Mouse (Mus musculus): ENCODE data around the gene Mpv17l. TPM values are rescaled to one million over a fixed set of nuclear protein-coding genes. Genes with fewer than 3 reads are reported as not detected.
A peak's percentile ranks its signal among the peaks of the same experiment; 100 is the strongest.
"Not testable (repeated sequence)": the region's sequence is repeated elsewhere in the genome, so short reads cannot be mapped to it uniquely, and the experiment has no call there.

Gene Mpv17l
- total RNA-seq (2015) (0.87 and 1.7 TPM in 2 replicates), total RNA-seq (2017) (0.12 and 0.37 TPM in 2 replicates)

- ATAC-seq (ENCODE audit: poor library complexity, severe bottlenecking), result peak; percentile 90
Measured at GRCm38 (mm10) chr16:13902888-13903483, at the start of gene Mpv17l, which contains the start of gene Pdxdc1. Gene Mpv17l (plus strand): TSS chr16:13903161. Gene Pdxdc1 (minus strand): TSS chr16:13903131.

GRCm38 (mm10) chr16:13853886-13854285 is 49.1 kb upstream of the Mpv17l start:
- no peak for ATAC-seq (ENCODE audit: poor library complexity, severe bottlenecking)

- ATAC-seq (ENCODE audit: poor library complexity, severe bottlenecking), result no peak
Measured at GRCm38 (mm10) chr16:13866076-13866475, 36.9 kb upstream of the Mpv17l start.

- no peak for ATAC-seq (ENCODE audit: poor library complexity, severe bottlenecking)
Measured at GRCm38 (mm10) chr16:13866616-13867015, 36.3 kb upstream of the Mpv17l start.

GRCm38 (mm10) chr16:13867406-13867805 is 35.6 kb upstream of the Mpv17l start:
- not testable (repeated sequence) for ATAC-seq (ENCODE audit: poor library complexity, severe bottlenecking)

- no peak for ATAC-seq (ENCODE audit: poor library complexity, severe bottlenecking)
Measured at GRCm38 (mm10) chr16:13867910-13868514, 34.9 kb upstream of the Mpv17l start.

- no peak for ATAC-seq (ENCODE audit: poor library complexity, severe bottlenecking)
Measured at GRCm38 (mm10) chr16:13875483-13875882, 27.5 kb upstream of the Mpv17l start.

GRCm38 (mm10) chr16:13883094-13883774 is 19.7 kb upstream of the Mpv17l start:
- no peak for ATAC-seq (ENCODE audit: poor library complexity, severe bottlenecking)

- no peak for ATAC-seq (ENCODE audit: poor library complexity, severe bottlenecking)
Measured at GRCm38 (mm10) chr16:13890449-13890848, 12.5 kb upstream of the Mpv17l start.

GRCm38 (mm10) chr16:13892850-13893249 is 10.1 kb upstream of the Mpv17l start:
- ATAC-seq (ENCODE audit: poor library complexity, severe bottlenecking), result no peak

- ATAC-seq (ENCODE audit: poor library complexity, severe bottlenecking), result no peak
Measured at GRCm38 (mm10) chr16:13894097-13894496, 8.9 kb upstream of the Mpv17l start.

GRCm38 (mm10) chr16:13895740-13896139 is 7.2 kb upstream of the Mpv17l start:
- no peak for ATAC-seq (ENCODE audit: poor library complexity, severe bottlenecking)

GRCm38 (mm10) chr16:13896357-13896756 is 6.6 kb upstream of the Mpv17l start:
- no peak for ATAC-seq (ENCODE audit: poor library complexity, severe bottlenecking)

- ATAC-seq (ENCODE audit: poor library complexity, severe bottlenecking), result no peak
Measured at GRCm38 (mm10) chr16:13898981-13899380, 4.0 kb upstream of the Mpv17l start.

GRCm38 (mm10) chr16:13902397-13902831 is 547 bp upstream of the Mpv17l start:
- peak; percentile 13 for ATAC-seq (ENCODE audit: poor library complexity, severe bottlenecking)

GRCm38 (mm10) chr16:13903488-13903887 is 527 bp downstream of the Mpv17l start:
- ATAC-seq (ENCODE audit: poor library complexity, severe bottlenecking), result peak; percentile 64

GRCm38 (mm10) chr16:13907297-13907696 is 4.3 kb downstream of the Mpv17l start:
- ATAC-seq (ENCODE audit: poor library complexity, severe bottlenecking), result no peak

- no peak for ATAC-seq (ENCODE audit: poor library complexity, severe bottlenecking)
Measured at GRCm38 (mm10) chr16:13920093-13920492, 17.1 kb downstream of the Mpv17l start.

GRCm38 (mm10) chr16:13921063-13921462 is 18.1 kb downstream of the Mpv17l start:
- no peak for ATAC-seq (ENCODE audit: poor library complexity, severe bottlenecking)

GRCm38 (mm10) chr16:13921781-13922180 is 18.8 kb downstream of the Mpv17l start:
- ATAC-seq (ENCODE audit: poor library complexity, severe bottlenecking), result no peak

GRCm38 (mm10) chr16:13922499-13922898 is 19.5 kb downstream of the Mpv17l start:
- ATAC-seq (ENCODE audit: poor library complexity, severe bottlenecking), result not testable (repeated sequence)

GRCm38 (mm10) chr16:13922966-13923365 is 20.0 kb downstream of the Mpv17l start:
- not testable (repeated sequence) for ATAC-seq (ENCODE audit: poor library complexity, severe bottlenecking)

Data from megakaryocyte, adult 5-6 weeks (primary cell).